Mouse (Mus musculus): ENCODE measurements around the gene Nr2f2. TPM values are rescaled to one million over a fixed set of nuclear protein-coding genes. Genes with fewer than 3 reads are reported as not detected.

Gene Nr2f2
- polyA plus RNA-seq, 1 experiment from 2014 or later, result 165 TPM

DNA sequence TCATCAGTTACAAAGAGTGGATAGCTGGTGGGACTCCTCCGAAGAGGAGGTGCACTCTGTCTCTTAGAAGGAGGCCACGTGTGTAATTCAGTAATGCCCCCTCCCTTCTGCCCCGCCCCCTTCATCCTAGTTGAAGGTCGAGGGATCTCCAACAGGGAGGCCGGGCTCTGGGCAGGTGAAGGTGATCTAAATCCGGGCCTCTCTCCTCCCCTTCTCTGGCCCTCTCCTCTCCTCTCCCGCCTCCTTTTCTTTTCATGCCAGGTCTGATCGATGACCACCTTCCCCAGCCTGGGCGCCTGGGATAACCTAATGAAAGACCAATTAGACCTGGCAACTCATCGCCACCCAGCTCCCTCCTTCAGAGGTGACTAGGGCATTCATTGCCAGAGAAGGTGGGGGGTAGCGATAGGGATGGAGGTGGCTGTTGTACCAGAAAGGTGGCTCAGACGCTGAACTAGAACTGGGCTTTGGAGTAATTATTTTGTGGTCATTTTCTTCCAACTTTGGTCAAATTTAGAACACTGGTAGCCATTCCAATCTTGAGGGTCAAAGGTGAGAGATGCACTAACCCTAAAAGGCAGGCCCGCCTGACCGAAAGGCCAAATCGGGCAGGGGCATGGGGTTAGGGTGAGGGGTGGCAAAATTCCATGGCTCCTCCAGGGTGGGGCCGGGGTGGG lies 1.2 kb upstream of the Nr2f2 start:
- peak; percentile 37; the same call in 1 of the 2 replicates for ATAC-seq (ENCODE audit: low FRiP score, low TSS enrichment)
- no peaks in the 10 kb centered on the region for H3K9me3 ChIP-seq (ENCODE audit: low read length)
- H3K27me3 ChIP-seq (ENCODE audit: insufficient read depth, low read length), result 0 out of 2 replicates have a peak, but pooled peaks cover 3% of the 10 kb centered on the region
- H3K9ac ChIP-seq (replicated peaks; ENCODE audit: low read length), result peak overlapping the region; percentile 81
- no peaks in the 10 kb centered on the region for H3K36me3 ChIP-seq (ENCODE audit: insufficient read depth, low read length)
- H3K4me1 ChIP-seq (ENCODE audit: insufficient read depth, low read length), result peaks cover 40% of the 10 kb centered on the region
- H3K27ac ChIP-seq (ENCODE audit: low read length), result peak overlapping the region; percentile 98
- 12% methylated on average over 16 of the region's 16 CpGs for WGBS
- H3K4me2 ChIP-seq (replicated peaks; ENCODE audit: low read depth, low read length), result peak overlapping the region; percentile 68
- peak overlapping the region; percentile 62 for H3K4me3 ChIP-seq (ENCODE audit: low read length)

DNA sequence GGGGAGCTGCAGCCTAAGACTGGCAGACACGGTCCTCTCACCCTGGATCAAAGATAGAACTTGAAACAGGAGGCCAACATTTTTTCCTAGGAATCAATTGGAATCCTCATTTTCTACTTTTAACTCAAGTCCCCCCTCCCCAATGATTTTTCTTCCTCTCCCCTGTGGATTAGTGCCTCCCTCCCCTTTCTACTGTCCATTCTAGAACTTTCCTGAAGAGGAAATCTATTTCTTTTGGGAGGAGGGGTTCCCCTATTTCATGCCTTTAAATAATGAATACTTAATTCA lies 217 bp upstream of the Nr2f2 start:
- H3K9ac ChIP-seq (replicated peaks; ENCODE audit: low read length), result peak overlapping the region; percentile 95
- peak overlapping the region; percentile 98 for H3K27ac ChIP-seq (ENCODE audit: low read length)
- H3K27me3 ChIP-seq (ENCODE audit: insufficient read depth, low read length), result 0 out of 2 replicates have a peak, but pooled peaks cover 3% of the 10 kb centered on the region
- ATAC-seq (ENCODE audit: low FRiP score, low TSS enrichment), result no peak
- H3K9me3 ChIP-seq (ENCODE audit: low read length), result no peaks in the 10 kb centered on the region
- H3K36me3 ChIP-seq (ENCODE audit: insufficient read depth, low read length), result no peaks in the 10 kb centered on the region
- H3K4me3 ChIP-seq (ENCODE audit: low read length), result peak overlapping the region; percentile 62
- peak overlapping the region; percentile 68 for H3K4me2 ChIP-seq (replicated peaks; ENCODE audit: low read depth, low read length)
- WGBS, result 6% methylated on average over 1 of the region's 1 CpGs
- H3K4me1 ChIP-seq (ENCODE audit: insufficient read depth, low read length), result peaks cover 36% of the 10 kb centered on the region

DNA sequence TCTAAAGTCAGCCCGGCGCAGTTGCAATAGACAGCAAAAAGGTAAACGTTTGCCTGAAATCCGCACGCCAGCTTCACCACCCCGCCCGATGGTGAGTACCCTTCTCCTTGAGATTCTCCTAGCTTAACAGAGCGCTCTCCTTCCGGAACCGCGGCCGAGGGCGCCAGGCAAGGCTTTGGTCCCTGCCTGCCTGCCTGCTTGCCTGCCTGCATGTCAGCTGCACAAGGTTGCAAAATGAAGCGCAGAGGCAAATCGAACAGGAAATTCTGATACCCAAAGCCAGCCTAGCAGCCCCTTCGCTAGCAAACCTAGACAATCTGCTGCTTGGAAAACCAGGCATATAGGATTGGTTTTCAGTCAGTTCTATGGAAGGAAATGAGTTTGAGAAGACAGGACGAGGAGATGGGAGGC lies 1.1 kb downstream of the Nr2f2 start:
- 0% methylated on average over 17 of the region's 17 CpGs for WGBS
- Histone ChIP-seq H3K4me1 (ENCODE audit: insufficient read depth, low read length) (peaks cover 24% of the 10 kb centered on the region), H3K9ac (replicated peaks; ENCODE audit: low read length) (peak overlapping the region; percentile 95), H3K27me3 (ENCODE audit: insufficient read depth, low read length) (0 out of 2 replicates have a peak, but pooled peaks cover 2% of the 10 kb centered on the region), H3K4me3 (ENCODE audit: low read length) (peak overlapping the region; percentile 62), H3K9me3 (ENCODE audit: low read length) (no peaks in the 10 kb centered on the region), H3K4me2 (replicated peaks; ENCODE audit: low read depth, low read length) (peak overlapping the region; percentile 68), H3K36me3 (ENCODE audit: insufficient read depth, low read length) (no peaks in the 10 kb centered on the region), H3K27ac (ENCODE audit: low read length) (peak overlapping the region; percentile 98)
- ATAC-seq (ENCODE audit: low FRiP score, low TSS enrichment), result no peak

GRCm38 (mm10) chr7:70364798-70365197 lies 1.7 kb downstream of the Nr2f2 start:
- peak overlapping the region; percentile 95 for H3K9ac ChIP-seq (replicated peaks; ENCODE audit: low read length)
- H3K4me2 ChIP-seq (replicated peaks; ENCODE audit: low read depth, low read length), result peak overlapping the region; percentile 68
- ATAC-seq (ENCODE audit: low FRiP score, low TSS enrichment), result no peak
- H3K27me3 ChIP-seq (ENCODE audit: insufficient read depth, low read length), result no peaks in the 10 kb centered on the region
- H3K9me3 ChIP-seq (ENCODE audit: low read length), result no peaks in the 10 kb centered on the region
- H3K4me3 ChIP-seq (ENCODE audit: low read length), result peak overlapping the region; percentile 62
- peak overlapping the region; percentile 98 for H3K27ac ChIP-seq (ENCODE audit: low read length)
- 2% methylated on average over 3 of the region's 3 CpGs for WGBS
- H3K4me1 ChIP-seq (ENCODE audit: insufficient read depth, low read length), result peaks cover 18% of the 10 kb centered on the region
- peaks cover 5% of the 10 kb centered on the region; the same call in 1 of the 2 replicates for H3K36me3 ChIP-seq (ENCODE audit: insufficient read depth, low read length)

- Histone ChIP-seq H3K9me3 (ENCODE audit: low read length) (no peaks in the 10 kb centered on the region), H3K4me2 (replicated peaks; ENCODE audit: low read depth, low read length) (peak overlapping the region; percentile 68), H3K4me3 (ENCODE audit: low read length) (peak overlapping the region; percentile 47), H3K4me1 (ENCODE audit: insufficient read depth, low read length) (peaks cover 5% of the 10 kb centered on the region), H3K27me3 (ENCODE audit: insufficient read depth, low read length) (no peaks in the 10 kb centered on the region), H3K27ac (ENCODE audit: low read length) (peak overlapping the region; percentile 90), H3K36me3 (ENCODE audit: insufficient read depth, low read length) (peaks cover 5% of the 10 kb centered on the region), H3K9ac (replicated peaks; ENCODE audit: low read length) (peak overlapping the region; percentile 78)
- 19% methylated on average over 4 of the region's 4 CpGs for WGBS
- ATAC-seq (ENCODE audit: low FRiP score, low TSS enrichment), result no peak
These were observed 3.2 kb downstream of the Nr2f2 start for GRCm38 (mm10) chr7:70363351-70363750.

GRCm38 (mm10) chr7:70362526-70363170 lies 3.9 kb downstream of the Nr2f2 start:
- Histone ChIP-seq H3K27me3 (ENCODE audit: insufficient read depth, low read length) (no peaks in the 10 kb centered on the region), H3K9me3 (ENCODE audit: low read length) (no peaks in the 10 kb centered on the region)
- ATAC-seq (ENCODE audit: low FRiP score, low TSS enrichment), result no peak

GRCm38 (mm10) chr7:70361383-70362364 lies 4.9 kb downstream of the Nr2f2 start:
- Histone ChIP-seq H3K4me2 (replicated peaks; ENCODE audit: low read depth, low read length) (peak overlapping the region; percentile 68), H3K9me3 (ENCODE audit: low read length) (no peaks in the 10 kb centered on the region), H3K27ac (ENCODE audit: low read length) (peak overlapping the region; percentile 100), H3K27me3 (ENCODE audit: insufficient read depth, low read length) (no peaks in the 10 kb centered on the region), H3K36me3 (ENCODE audit: insufficient read depth, low read length) (peaks cover 21% of the 10 kb centered on the region), H3K4me3 (ENCODE audit: low read length) (peak overlapping the region; percentile 93), H3K4me1 (ENCODE audit: insufficient read depth, low read length) (peaks cover 3% of the 10 kb centered on the region; the same call in 1 of the 2 replicates), H3K9ac (replicated peaks; ENCODE audit: low read length) (peak overlapping the region; percentile 98)
- ATAC-seq (ENCODE audit: low FRiP score, low TSS enrichment), result peak; percentile 94
- 0% methylated on average over 82 of the region's 98 CpGs for WGBS

More at GRCm38 (mm10) chr7:70362526-70363170, 3.9 kb downstream of the Nr2f2 start:
- 5% methylated on average over 12 of the region's 12 CpGs for WGBS
- Histone ChIP-seq H3K4me1 (ENCODE audit: insufficient read depth, low read length) (no peaks in the 10 kb centered on the region; the same call in 1 of the 2 replicates), H3K9ac (replicated peaks; ENCODE audit: low read length) (peak overlapping the region; percentile 91), H3K27ac (ENCODE audit: low read length) (peak overlapping the region; percentile 100), H3K4me2 (replicated peaks; ENCODE audit: low read depth, low read length) (peak overlapping the region; percentile 68), H3K4me3 (ENCODE audit: low read length) (peak overlapping the region; percentile 93), H3K36me3 (ENCODE audit: insufficient read depth, low read length) (peaks cover 11% of the 10 kb centered on the region)

DNA sequence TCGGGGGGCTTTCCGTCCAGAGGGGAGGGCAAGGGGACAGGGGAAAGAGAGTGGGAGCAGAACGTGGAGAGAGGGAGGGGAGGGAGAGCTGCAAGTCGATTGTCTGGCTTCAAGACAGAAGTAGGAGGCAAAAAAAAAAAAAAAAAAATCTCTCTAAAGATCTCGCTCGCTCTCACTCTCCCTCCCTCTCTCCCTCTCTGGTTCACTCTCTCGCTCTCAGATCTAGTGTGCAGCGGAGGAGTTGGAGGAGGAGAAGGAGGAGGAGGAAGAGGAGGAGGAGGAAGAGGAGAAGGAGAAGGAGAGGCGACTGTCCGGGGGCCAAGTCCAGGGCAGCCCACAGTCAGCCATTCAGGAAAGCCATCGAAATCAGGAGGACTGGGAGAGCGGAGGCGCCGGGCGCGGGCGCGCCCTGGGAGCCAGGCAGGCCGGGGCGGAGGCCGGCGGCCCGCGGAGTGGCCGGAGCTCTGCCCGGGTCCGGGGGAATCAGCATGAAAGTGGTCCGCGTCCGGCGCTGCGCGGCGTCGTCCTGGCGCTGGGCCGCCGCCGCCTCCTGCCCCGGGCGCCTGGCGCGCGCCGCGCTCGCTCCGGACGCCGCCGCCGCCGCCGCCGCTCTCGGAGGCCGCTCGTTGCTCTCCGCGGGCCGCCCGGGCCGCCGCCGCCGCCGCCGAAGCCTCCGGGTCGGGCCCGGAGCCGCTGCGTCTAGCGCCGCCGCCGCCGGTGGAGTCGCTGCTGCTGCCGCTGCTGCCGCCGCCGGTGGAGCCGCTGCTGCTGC lies 5.7 kb downstream of the Nr2f2 start:
- no peak for ATAC-seq (ENCODE audit: low FRiP score, low TSS enrichment)
- Histone ChIP-seq H3K9ac (replicated peaks; ENCODE audit: low read length) (peak overlapping the region; percentile 98), H3K4me2 (replicated peaks; ENCODE audit: low read depth, low read length) (peak overlapping the region; percentile 68), H3K36me3 (ENCODE audit: insufficient read depth, low read length) (peaks cover 26% of the 10 kb centered on the region), H3K9me3 (ENCODE audit: low read length) (no peaks in the 10 kb centered on the region), H3K4me3 (ENCODE audit: low read length) (peak overlapping the region; percentile 93), H3K27ac (ENCODE audit: low read length) (peak overlapping the region; percentile 100), H3K27me3 (ENCODE audit: insufficient read depth, low read length) (no peaks in the 10 kb centered on the region), H3K4me1 (ENCODE audit: insufficient read depth, low read length) (peaks cover 3% of the 10 kb centered on the region; the same call in 1 of the 2 replicates)
- WGBS, result under 1% methylated on average over 67 of the region's 84 CpGs
